Mouse (Mus musculus): Measurements from ENCODE around the gene Wdr63.

DNA sequence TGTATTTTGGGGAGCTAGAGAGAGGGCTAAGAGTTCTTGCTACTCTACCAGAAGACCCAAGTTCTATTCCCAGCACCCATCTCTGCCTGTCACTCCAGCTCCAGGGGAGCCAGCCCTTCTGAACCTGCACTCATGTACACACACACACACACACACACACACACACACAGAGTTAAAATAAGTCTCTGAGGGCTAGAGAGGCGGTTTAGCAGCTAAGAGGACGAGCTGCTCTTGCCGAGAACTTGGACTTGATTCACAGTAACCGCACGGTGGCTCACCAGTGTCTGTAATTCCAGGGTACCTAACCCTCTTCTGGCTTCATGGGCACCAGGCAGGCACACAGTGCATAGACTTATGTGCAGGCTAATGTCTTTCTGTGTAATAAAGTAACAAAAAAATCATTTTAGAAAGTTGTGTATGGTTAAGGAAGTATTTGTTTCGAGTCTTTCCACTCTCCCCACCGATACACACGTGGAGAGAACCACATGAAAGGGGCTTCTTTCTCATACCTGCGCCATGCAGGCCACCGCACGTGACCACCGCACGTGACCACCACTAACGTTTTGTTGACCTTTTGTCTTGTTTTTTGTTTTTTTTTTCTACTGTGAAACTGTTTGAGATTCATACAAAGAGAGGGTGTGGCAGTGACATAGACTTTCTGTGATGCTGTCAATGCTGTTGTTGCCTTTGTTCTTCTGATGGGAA is 103.4 kb downstream of the Wdr63 start:
- no peak for TF ChIP-seq CHD2 (IDR thresholded peaks at IDR 0.05; ENCODE audit: low read length)
- TF ChIP-seq CTCF (IDR thresholded peaks at IDR 0.05 in 2 of 3, conservative IDR thresholded peaks at IDR 0.05 in 1 of 3; ENCODE audit: control insufficient read depth in 1 of 3, insufficient read depth in 1 of 3, low read depth in 2 of 3, low read length in 3 of 3, poor library complexity in 1 of 3, severe bottlenecking in 1 of 3) = no peak
- no peak for TF ChIP-seq MYC (IDR thresholded peaks at IDR 0.05; ENCODE audit: low read depth, low read length)
- no peak for TF ChIP-seq MXI1 (IDR thresholded peaks at IDR 0.05; ENCODE audit: low read depth, low read length)
- no peak for TF ChIP-seq ZNF384 (IDR thresholded peaks at IDR 0.05; ENCODE audit: low read depth, low read length)
- no peak for TF ChIP-seq SMC3 (IDR thresholded peaks at IDR 0.05; ENCODE audit: low read depth, low read length)
- TF ChIP-seq TBP (IDR thresholded peaks at IDR 0.05; ENCODE audit: low read depth, low read length) = no peak
- no peak for TF ChIP-seq MAFK (IDR thresholded peaks at IDR 0.05; ENCODE audit: borderline replicate concordance, low read depth, low read length)
- TF ChIP-seq RCOR1 (IDR thresholded peaks at IDR 0.05; ENCODE audit: low read depth, low read length) = no peak
- no peak for TF ChIP-seq POLR2A (IDR thresholded peaks at IDR 0.05; ENCODE audit: control insufficient read depth in 1 of 2, insufficient read depth in 1 of 2, low read depth in 1 of 2, low read length in 2 of 2, poor library complexity in 1 of 2)
- no peak for TF ChIP-seq NRF1 (IDR thresholded peaks at IDR 0.05; ENCODE audit: insufficient read depth, low read depth, low read length, poor library complexity, severe bottlenecking)
- no peak for TF ChIP-seq BHLHE40 (IDR thresholded peaks at IDR 0.05; ENCODE audit: borderline replicate concordance, low read depth, low read length)
- TF ChIP-seq USF1 (IDR thresholded peaks at IDR 0.05; ENCODE audit: low read depth, low read length) = no peak

Data from MEL (cell line).